8 mouse cellular contexts compared by ENCODE assay signal in the genomic region with DNA sequence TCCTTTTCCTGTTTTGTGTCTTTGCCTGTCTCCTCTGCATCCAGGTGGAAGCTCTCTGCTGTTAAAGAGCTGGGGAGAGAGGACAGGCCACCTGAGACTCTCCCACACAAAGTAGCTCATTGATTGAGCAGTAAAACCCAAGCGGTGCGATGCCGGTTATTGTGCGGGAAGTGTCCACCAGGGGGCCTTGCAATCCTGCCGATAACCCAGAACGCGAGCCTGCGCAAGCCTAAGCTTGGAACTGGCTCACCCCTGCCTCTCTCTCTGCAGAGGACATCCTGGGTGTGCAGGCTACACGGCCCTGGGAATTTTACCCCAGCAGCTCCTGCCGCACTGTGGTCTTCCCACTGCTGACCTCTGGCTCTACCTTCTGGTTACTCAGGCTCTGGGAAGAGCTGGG. TPM values are rescaled to one million over a fixed set of nuclear protein-coding genes. Genes with fewer than 3 reads are reported as not detected.
A peak's percentile ranks its signal among the peaks of the same experiment; 100 is the strongest.
DNase-seq lines count a peak whose midpoint lies in the region; ATAC-seq lines count a peak whose summit lies in the region.

No protein-coding gene starts in this region.

- H3K27ac ChIP-seq in liver, embryonic 12.5 days = no peak overlapping the region
- no peak overlapping the region for H3K27ac ChIP-seq in intestine, embryonic 14.5 days (ENCODE audit: low read depth)

- no peak overlapping the region for H3K9ac ChIP-seq in liver, embryonic 12.5 days
- no peak overlapping the region for H3K9ac ChIP-seq in intestine, embryonic 14.5 days (ENCODE audit: low read length)

- WGBS in liver, embryonic 12.5 days (ENCODE audit: insufficient replicate concordance) = 5% methylated on average over 10 of the region's 10 CpGs
- 3% methylated on average over 10 of the region's 10 CpGs for WGBS in intestine, embryonic 14.5 days

- peaks cover 42% of the 10 kb centered on the region for H3K4me1 ChIP-seq in liver, embryonic 12.5 days
- peaks cover 13% of the 10 kb centered on the region for H3K4me1 ChIP-seq in intestine, embryonic 14.5 days (replicated peaks; ENCODE audit: control insufficient read depth, insufficient read depth, low read length)

- H3K4me2 ChIP-seq in liver, embryonic 12.5 days = no peak overlapping the region
- H3K4me2 ChIP-seq in intestine, embryonic 14.5 days (ENCODE audit: low read length) = no peak overlapping the region

- peaks cover 13% of the 10 kb centered on the region; the same call in 1 of the 2 replicates for H3K36me3 ChIP-seq in liver, embryonic 12.5 days
- H3K36me3 ChIP-seq in intestine, embryonic 14.5 days (ENCODE audit: control insufficient read depth, insufficient read depth, low read length) = 0 out of 2 replicates have a peak, but pooled peaks cover 8% of the 10 kb centered on the region

- intact Hi-C loops in left cerebral cortex, postnatal 4 days (cut with DNase I) = no loop called here

- DNase-seq in liver = peak; percentile 76
- peak; percentile 86 to 91 for DNase-seq in cerebellum, postnatal 14 days
- DNase-seq in gastrocnemius, adult 18-20 months (ENCODE audit: low spot score) = peak; percentile 63
- DNase-seq in intestine, embryonic 14.5 days (ENCODE audit: low spot score) = peak; percentile 90
- DNase-seq in left cerebral cortex, postnatal 4 days = peak; percentile 83
- peak; percentile 85 for DNase-seq in naive thymus-derived CD4-positive, alpha-beta T cell, adult 2 months (ENCODE audit: low read depth)
- peak; percentile 65 to 70 for DNase-seq in spleen, postnatal 36 days (ENCODE audit: low spot score in 2 of 2)

- no peaks in the 10 kb centered on the region for H3K9me3 ChIP-seq in liver, embryonic 12.5 days (replicated peaks)
- H3K9me3 ChIP-seq in intestine, embryonic 14.5 days (ENCODE audit: control insufficient read depth, low read length) = no peaks in the 10 kb centered on the region

- no peak for ATAC-seq in liver, embryonic 12.5 days
- peak; percentile 38; the same call in 1 of the 2 replicates for ATAC-seq in intestine, embryonic 14.5 days (replicated peaks; ENCODE audit: low FRiP score, low TSS enrichment, low read depth)

- H3K4me3 ChIP-seq in liver, embryonic 12.5 days = no peak overlapping the region
- H3K4me3 ChIP-seq in intestine, embryonic 14.5 days (ENCODE audit: low read depth, low read length) = no peak overlapping the region

- H3K27me3 ChIP-seq in liver, embryonic 12.5 days (replicated peaks) = peaks cover 5% of the 10 kb centered on the region; the same call in 1 of the 2 replicates
- H3K27me3 ChIP-seq in intestine, embryonic 14.5 days (replicated peaks; ENCODE audit: control insufficient read depth, insufficient read depth, low read length) = no peaks in the 10 kb centered on the region

RNA-seq across cellular contexts. Expression of a gene that starts 4.3 kb away (rescaled TPM):
- polyA plus RNA-seq in liver, embryonic 12.5 days (2016; fragmentation: Nextera tagmentation; extraction: Ambion mirVana) = 54.2 and 57.3 TPM in 2 replicates
- 10 to 100 TPM; 52.7 to 56.6 TPM for total RNA-seq in gastrocnemius, adult 18-20 months (2021)
- polyA plus RNA-seq in intestine, embryonic 14.5 days (2014; fragmentation: Nextera tagmentation; extraction: Ambion mirVana) = 111 and 117 TPM in 2 replicates
- 10 to 100 TPM; 51.0 to 51.6 TPM for total RNA-seq in left cerebral cortex, postnatal 4 days (2021)

RNA-seq across cellular contexts. Expression of a gene that starts 4.3 kb away (rescaled TPM):
- polyA plus RNA-seq in liver, embryonic 12.5 days (2016; fragmentation: Nextera tagmentation; extraction: Ambion mirVana) = 57.0 and 57.2 TPM in 2 replicates
- 10 to 100 TPM; 12.4 to 13.6 TPM for total RNA-seq in gastrocnemius, adult 18-20 months (2021)
- 90.5 and 106 TPM in 2 replicates for polyA plus RNA-seq in intestine, embryonic 14.5 days (2014; fragmentation: Nextera tagmentation; extraction: Ambion mirVana)
- total RNA-seq in left cerebral cortex, postnatal 4 days (2021) = 10 to 100 TPM; 51.6 to 54.4 TPM

RNA-seq across cellular contexts. Expression of a gene that starts 10.3 kb away (rescaled TPM):
- polyA plus RNA-seq in liver, embryonic 12.5 days (2016; fragmentation: Nextera tagmentation; extraction: Ambion mirVana) = 0.59 and 0.68 TPM in 2 replicates
- total RNA-seq in gastrocnemius, adult 18-20 months (2021) = 1 to 10 TPM in 1 of 2 experiments, under 1 TPM in 1; 0.33 to 1.2 TPM
- polyA plus RNA-seq in intestine, embryonic 14.5 days (2014; fragmentation: Nextera tagmentation; extraction: Ambion mirVana) = 0.57 and 0.66 TPM in 2 replicates
- total RNA-seq in left cerebral cortex, postnatal 4 days (2021) = 10 to 100 TPM in 1 of 2 experiments, 1 to 10 TPM in 1; 8.9 to 10.4 TPM

RNA-seq across cellular contexts. Expression of a gene that starts 59.1 kb away (rescaled TPM):
- polyA plus RNA-seq in liver, embryonic 12.5 days (2016; fragmentation: Nextera tagmentation; extraction: Ambion mirVana) = 12.2 and 12.7 TPM in 2 replicates
- 10 to 100 TPM; 10.8 to 11.9 TPM for total RNA-seq in gastrocnemius, adult 18-20 months (2021)
- 9.0 and 10.5 TPM in 2 replicates for polyA plus RNA-seq in intestine, embryonic 14.5 days (2014; fragmentation: Nextera tagmentation; extraction: Ambion mirVana)
- total RNA-seq in left cerebral cortex, postnatal 4 days (2021) = 10 to 100 TPM; 41.8 to 43.2 TPM

Comparison
In these comparisons a context has a peak if more than half of its experiments do, and no peak if none do; other contexts are left out.
1. RNA of a gene that starts 10.3 kb away (total RNA-seq): 8.9 to 10.4 TPM in left cerebral cortex, postnatal 4 days; 0.33 to 1.2 TPM in gastrocnemius, adult 18-20 months; every median in the first group is over 4 times any median in the second.
2. Peak in every context shown above with its lines, with median percentiles within 50 percentile points of each other: DNase-seq.